Mouse (Mus musculus): ENCODE measurements around the gene Olfr716. TPM values are rescaled to one million over a fixed set of nuclear protein-coding genes. Genes with fewer than 3 reads are reported as not detected.
"Not testable (repeated sequence)": the region's sequence is repeated elsewhere in the genome, so short reads cannot be mapped to it uniquely, and the experiment has no call there.

Gene Olfr716
- polyA plus RNA-seq (2015; fragmentation: Nextera tagmentation; extraction: Ambion mirVana) = not detected in 2 replicates

DNA sequence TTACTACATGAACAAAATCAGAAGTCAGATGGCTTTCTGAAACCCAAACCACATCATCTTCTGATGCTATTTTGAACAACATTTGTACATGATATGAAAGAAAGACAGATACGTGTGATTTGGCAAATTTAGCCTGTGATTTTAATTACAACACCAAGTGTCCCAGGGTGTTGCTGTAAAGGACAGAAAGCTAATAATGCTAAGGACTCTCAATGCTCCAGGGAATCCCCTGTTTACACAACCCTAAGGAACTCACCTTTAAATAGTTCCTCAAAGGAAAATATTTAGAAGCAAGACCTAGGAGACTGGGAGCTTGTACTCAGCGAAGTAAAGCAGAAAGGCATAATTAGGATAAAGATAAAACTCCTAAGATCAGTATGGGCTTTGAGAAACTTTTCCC, at the start of gene Olfr716:
Olfr716 (plus strand) TSS at position 301 of the 400 bp plus-strand sequence.
- 62% methylated on average over 2 of the region's 2 CpGs for WGBS
- not testable (repeated sequence) for ATAC-seq (ENCODE audit: low FRiP score, low TSS enrichment); H3K36me3 ChIP-seq (ENCODE audit: control insufficient read depth, insufficient read depth, low read length); H3K27me3 ChIP-seq (ENCODE audit: control insufficient read depth, insufficient read depth, low read length); H3K9me3 ChIP-seq (ENCODE audit: control insufficient read depth, low read length); H3K4me1 ChIP-seq (replicated peaks; ENCODE audit: control insufficient read depth, insufficient read depth); H3K9ac ChIP-seq (ENCODE audit: low read length); DNase-seq (ENCODE audit: low spot score); H3K4me2 ChIP-seq (replicated peaks; ENCODE audit: low read depth); H3K4me3 ChIP-seq (ENCODE audit: low read depth, low read length); H3K27ac ChIP-seq (replicated peaks)

DNA sequence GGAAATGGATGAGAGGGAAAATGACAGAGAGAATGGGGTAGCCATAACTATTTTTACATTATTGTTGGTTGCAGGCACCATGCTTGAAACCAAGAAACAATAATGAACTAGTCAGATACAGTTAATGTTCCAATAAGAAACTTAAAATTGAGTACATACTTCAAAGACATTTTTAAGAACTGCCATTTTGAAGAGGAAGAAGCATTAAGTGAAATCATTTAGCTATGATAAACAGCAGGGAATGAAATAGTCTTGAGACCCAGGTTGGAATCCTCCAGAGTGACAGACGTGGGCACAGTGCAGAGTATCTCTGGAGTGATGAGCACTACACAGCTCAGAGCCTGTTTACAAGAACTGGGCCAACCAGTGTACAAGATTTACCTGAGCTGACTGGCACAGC, 45.2 kb upstream of the Olfr716 start, which contains the start of gene Olfr17:
Olfr17 (plus strand) TSS at position 301 of the 400 bp plus-strand sequence.
- H3K36me3 ChIP-seq (ENCODE audit: control insufficient read depth, insufficient read depth, low read length) = no peaks in the 10 kb centered on the region
- H3K27me3 ChIP-seq (ENCODE audit: control insufficient read depth, insufficient read depth, low read length) = no peaks in the 10 kb centered on the region
- H3K4me2 ChIP-seq (replicated peaks; ENCODE audit: low read depth) = no peak within 1 kb of the TSS
- 24% methylated on average over 1 of the region's 1 CpGs for WGBS
- TF ChIP-seq CTCF (IDR thresholded peaks at IDR 0.05; ENCODE audit: low read depth) (no peak), EP300 (optimal IDR thresholded peaks at IDR 0.05) (no peak)
- H3K4me1 ChIP-seq (replicated peaks; ENCODE audit: control insufficient read depth, insufficient read depth) = no peaks in the 10 kb centered on the region
- H3K27ac ChIP-seq (replicated peaks) = no peak within 1 kb of the TSS
- no peaks in the 10 kb centered on the region for H3K9me3 ChIP-seq (ENCODE audit: control insufficient read depth, low read length)
- DNase-seq (ENCODE audit: low spot score) (no peak), ATAC-seq (ENCODE audit: low FRiP score, low TSS enrichment) (no peak)
- no peak within 1 kb of the TSS for H3K4me3 ChIP-seq (ENCODE audit: low read depth, low read length)
- H3K9ac ChIP-seq (ENCODE audit: low read length) = no peak within 1 kb of the TSS

DNA sequence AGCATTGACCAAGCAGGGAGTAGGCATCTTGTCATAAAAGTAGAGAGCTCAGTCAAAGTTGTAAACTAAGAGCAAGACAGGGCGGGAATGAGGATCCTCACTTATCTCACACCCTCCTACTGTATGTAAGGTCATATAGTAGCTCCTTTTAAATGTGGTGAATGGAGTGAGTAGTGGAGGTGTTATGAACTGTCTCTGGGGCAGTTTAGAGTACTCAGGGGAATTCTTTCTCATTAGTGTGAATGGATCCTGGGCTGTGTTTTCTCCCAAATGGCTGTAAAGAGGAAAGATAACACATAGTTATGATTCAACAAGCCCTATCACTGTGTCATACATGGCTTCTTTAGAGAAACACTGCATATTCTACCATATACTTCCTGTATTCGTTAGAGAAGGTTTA, 27.9 kb upstream of the Olfr716 start, which contains the start of gene Olfr715b:
Olfr715b (minus strand) TSS at position 101 of the 400 bp plus-strand sequence.
- WGBS = 75% methylated on average over 1 of the region's 2 CpGs
- H3K9ac ChIP-seq (ENCODE audit: low read length); H3K27ac ChIP-seq (replicated peaks); H3K36me3 ChIP-seq (ENCODE audit: control insufficient read depth, insufficient read depth, low read length); H3K4me1 ChIP-seq (replicated peaks; ENCODE audit: control insufficient read depth, insufficient read depth); H3K4me3 ChIP-seq (ENCODE audit: low read depth, low read length); ATAC-seq (ENCODE audit: low FRiP score, low TSS enrichment); DNase-seq (ENCODE audit: low spot score); H3K9me3 ChIP-seq (ENCODE audit: control insufficient read depth, low read length); H3K4me2 ChIP-seq (replicated peaks; ENCODE audit: low read depth); H3K27me3 ChIP-seq (ENCODE audit: control insufficient read depth, insufficient read depth, low read length): not testable (repeated sequence)

DNA sequence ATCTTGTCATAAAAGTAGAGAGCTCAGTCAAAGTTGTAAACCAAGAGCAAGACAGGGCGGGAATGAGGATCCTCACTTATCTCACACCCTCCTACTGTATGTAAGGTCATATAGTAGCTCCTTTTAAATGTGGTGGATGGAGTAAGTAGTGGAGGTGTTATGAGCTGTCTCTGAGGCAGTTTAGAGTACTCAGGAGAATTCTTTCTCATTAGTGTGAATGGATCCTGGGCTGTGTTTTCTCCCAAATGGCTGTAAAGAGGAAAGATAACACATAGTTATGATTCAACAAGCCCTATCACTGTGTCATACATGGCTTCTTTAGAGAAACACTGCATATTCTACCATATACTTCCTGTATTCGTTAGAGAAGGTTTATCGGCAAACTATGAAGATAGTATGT, 7.1 kb upstream of the Olfr716 start, which contains the start of gene Olfr715:
Olfr715 (minus strand) TSS at position 101 of the 400 bp plus-strand sequence.
- not testable (repeated sequence) for H3K4me3 ChIP-seq (ENCODE audit: low read depth, low read length); DNase-seq (ENCODE audit: low spot score); H3K27ac ChIP-seq (replicated peaks); H3K27me3 ChIP-seq (ENCODE audit: control insufficient read depth, insufficient read depth, low read length); ATAC-seq (ENCODE audit: low FRiP score, low TSS enrichment); H3K4me2 ChIP-seq (replicated peaks; ENCODE audit: low read depth); H3K4me1 ChIP-seq (replicated peaks; ENCODE audit: control insufficient read depth, insufficient read depth); H3K9ac ChIP-seq (ENCODE audit: low read length); H3K9me3 ChIP-seq (ENCODE audit: control insufficient read depth, low read length); H3K36me3 ChIP-seq (ENCODE audit: control insufficient read depth, insufficient read depth, low read length)
- WGBS = 50% methylated on average over 1 of the region's 3 CpGs

DNA sequence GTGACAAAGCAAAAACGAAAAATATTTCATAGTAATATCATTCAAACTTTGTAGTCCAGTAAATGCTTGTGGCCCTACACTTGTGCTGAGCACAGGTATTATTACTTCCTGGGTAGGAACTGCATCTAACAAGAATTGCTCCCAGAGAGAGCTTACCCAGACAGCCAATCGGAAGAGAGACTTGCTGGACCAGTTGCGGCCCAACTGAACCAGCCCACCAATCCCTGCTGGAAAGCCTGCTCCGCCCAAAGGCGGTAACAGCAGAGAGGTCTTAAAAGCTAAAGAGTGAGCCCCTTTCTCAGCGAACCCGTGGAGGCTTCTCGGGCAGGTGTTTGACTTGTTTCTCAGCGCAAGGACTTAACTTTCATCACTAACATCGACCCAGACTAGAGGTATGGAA, 28.6 kb downstream of the Olfr716 start, which contains the start of gene Nlrp14:
Nlrp14 (plus strand) TSS at position 301 of the 400 bp plus-strand sequence.
- H3K4me2 ChIP-seq (replicated peaks; ENCODE audit: low read depth) = no peak within 1 kb of the TSS
- no peaks in the 10 kb centered on the region for H3K9me3 ChIP-seq (ENCODE audit: control insufficient read depth, low read length)
- H3K27ac ChIP-seq (replicated peaks) = no peak within 1 kb of the TSS
- H3K4me3 ChIP-seq (ENCODE audit: low read depth, low read length) = no peak within 1 kb of the TSS
- no peak for TF ChIP-seq CTCF (IDR thresholded peaks at IDR 0.05; ENCODE audit: low read depth)
- no peak for TF ChIP-seq EP300 (optimal IDR thresholded peaks at IDR 0.05)
- no peaks in the 10 kb centered on the region for H3K4me1 ChIP-seq (replicated peaks; ENCODE audit: control insufficient read depth, insufficient read depth)
- H3K27me3 ChIP-seq (ENCODE audit: control insufficient read depth, insufficient read depth, low read length) = no peaks in the 10 kb centered on the region
- ATAC-seq (ENCODE audit: low FRiP score, low TSS enrichment) (no peak), DNase-seq (ENCODE audit: low spot score) (no peak)
- WGBS = 80% methylated on average over 10 of the region's 10 CpGs
- no peaks in the 10 kb centered on the region for H3K36me3 ChIP-seq (ENCODE audit: control insufficient read depth, insufficient read depth, low read length)
- no peak within 1 kb of the TSS for H3K9ac ChIP-seq (ENCODE audit: low read length)

DNA sequence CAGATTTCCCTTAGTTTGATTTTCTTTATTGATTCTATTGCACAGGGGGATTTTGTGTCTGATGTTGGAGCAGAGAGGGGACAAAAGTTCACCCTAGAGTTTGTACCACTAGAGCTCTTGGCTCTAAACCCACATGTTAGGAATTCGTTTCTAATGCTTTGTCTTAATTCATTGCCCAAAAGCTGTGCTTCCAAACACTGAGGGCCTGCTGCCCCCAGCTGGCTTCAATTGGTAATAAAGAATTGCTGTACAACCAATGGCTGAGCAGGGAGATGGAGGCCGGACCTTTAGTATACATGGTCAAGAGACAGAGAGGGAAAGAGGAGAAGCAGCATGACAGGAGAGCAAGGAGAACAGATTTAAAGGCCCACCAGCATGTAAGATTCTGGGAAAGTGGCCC, 42.3 kb downstream of the Olfr716 start:
- Histone ChIP-seq H3K27ac (replicated peaks) (no peak overlapping the region), H3K9me3 (ENCODE audit: control insufficient read depth, low read length) (no peaks in the 10 kb centered on the region), H3K4me3 (ENCODE audit: low read depth, low read length) (no peak overlapping the region), H3K27me3 (ENCODE audit: control insufficient read depth, insufficient read depth, low read length) (no peaks in the 10 kb centered on the region), H3K9ac (ENCODE audit: low read length) (no peak overlapping the region), H3K4me2 (replicated peaks; ENCODE audit: low read depth) (no peak overlapping the region), H3K36me3 (ENCODE audit: control insufficient read depth, insufficient read depth, low read length) (no peaks in the 10 kb centered on the region), H3K4me1 (replicated peaks; ENCODE audit: control insufficient read depth, insufficient read depth) (no peaks in the 10 kb centered on the region)
- 41% methylated on average over 2 of the region's 2 CpGs for WGBS
- ATAC-seq (ENCODE audit: low FRiP score, low TSS enrichment) (no peak), DNase-seq (ENCODE audit: low spot score) (no peak)
- TF ChIP-seq EP300 (optimal IDR thresholded peaks at IDR 0.05) = no peak
- no peak for TF ChIP-seq CTCF (IDR thresholded peaks at IDR 0.05; ENCODE audit: low read depth)

Other genes with a start within 250 kb of the Olfr716 start
- not detected in 2 replicates for gene Olfr707, start 237.1 kb upstream of the Olfr716 start, polyA plus RNA-seq (2015; fragmentation: Nextera tagmentation; extraction: Ambion mirVana)
- gene Olfr1532-ps1, start 230.3 kb upstream of the Olfr716 start, polyA plus RNA-seq (2015; fragmentation: Nextera tagmentation; extraction: Ambion mirVana) = not detected in 2 replicates
- gene Olfr709-ps1, start 206.1 kb upstream of the Olfr716 start, polyA plus RNA-seq (2015; fragmentation: Nextera tagmentation; extraction: Ambion mirVana) = not detected in 2 replicates
- gene Olfr710, start 190.0 kb upstream of the Olfr716 start, polyA plus RNA-seq (2015; fragmentation: Nextera tagmentation; extraction: Ambion mirVana) = 0.07 TPM in 1 of 2 replicates, not detected in the other
- not detected in 2 replicates for gene Olfr6, start 174.4 kb upstream of the Olfr716 start, polyA plus RNA-seq (2015; fragmentation: Nextera tagmentation; extraction: Ambion mirVana)
- not detected in 2 replicates for gene Olfr711, start 162.9 kb upstream of the Olfr716 start, polyA plus RNA-seq (2015; fragmentation: Nextera tagmentation; extraction: Ambion mirVana)
- gene Olfr2, start 132.3 kb upstream of the Olfr716 start, polyA plus RNA-seq (2015; fragmentation: Nextera tagmentation; extraction: Ambion mirVana) = not detected in 2 replicates
- not detected in 2 replicates for gene Olfr713, start 107.2 kb upstream of the Olfr716 start, polyA plus RNA-seq (2015; fragmentation: Nextera tagmentation; extraction: Ambion mirVana)
- gene Olfr714, start 67.3 kb upstream of the Olfr716 start, polyA plus RNA-seq (2015; fragmentation: Nextera tagmentation; extraction: Ambion mirVana) = not detected in 2 replicates
- not detected in 2 replicates for gene Olfr17, start 45.1 kb upstream of the Olfr716 start, polyA plus RNA-seq (2015; fragmentation: Nextera tagmentation; extraction: Ambion mirVana)
- not detected in 2 replicates for gene Olfr715b, start 28.0 kb upstream of the Olfr716 start, polyA plus RNA-seq (2015; fragmentation: Nextera tagmentation; extraction: Ambion mirVana)
- 0.02 TPM in 1 of 2 replicates, not detected in the other for gene Olfr715, start 7.2 kb upstream of the Olfr716 start, polyA plus RNA-seq (2015; fragmentation: Nextera tagmentation; extraction: Ambion mirVana)
- gene Nlrp14, start 28.7 kb downstream of the Olfr716 start, polyA plus RNA-seq (2015; fragmentation: Nextera tagmentation; extraction: Ambion mirVana) = not detected in 2 replicates
- not detected in 2 replicates for gene Rbmxl2, start 71.1 kb downstream of the Olfr716 start, polyA plus RNA-seq (2015; fragmentation: Nextera tagmentation; extraction: Ambion mirVana)
- 1.5 and 1.6 TPM in 2 replicates for gene Syt9, start 232.4 kb downstream of the Olfr716 start, polyA plus RNA-seq (2015; fragmentation: Nextera tagmentation; extraction: Ambion mirVana)